Mouse (Mus musculus) liver, embryonic 14.5 days (tissue): Measurements from ENCODE around the gene Prom2. TPM values are rescaled to one million over a fixed set of nuclear protein-coding genes. Genes with fewer than 3 reads are reported as not detected.

Source experiments
- ATAC-seq: fragments of 200-750 bp; cut with Nextera tagmentation; 2 replicates; pipeline ENCODE4 v1.8.0; 2017; ENCODE audit warnings: moderate number of reproducible peaks, mild to moderate bottlenecking, moderate library complexity; ENCODE audit not compliant: insufficient read depth
- DNase-seq, 3 experiments: peaks; one replicate each; pipeline ENCODE4 v3.0.0-alpha.2; 2012 to 2013; ENCODE audit warnings: low read depth in 3 of 3, low spot score in 3 of 3
- H3K27ac ChIP-seq: fragments of 300-500 bp; sonication (generic); 2 replicates; pipeline ENCODE4 v1.5.1; 2014; ENCODE audit warnings: moderate library complexity, mild to moderate bottlenecking, control low read depth, inconsistent platforms
- H3K27me3 ChIP-seq: fragments of 300-500 bp; sonication (generic); 2 replicates; pipeline ENCODE4 v1.6.1; 2014; ENCODE audit warnings: mild to moderate bottlenecking, low read length, moderate library complexity; ENCODE audit not compliant: control insufficient read depth, insufficient read depth
- H3K36me3 ChIP-seq: fragments of 300-500 bp; sonication (generic); replicated peaks from 2 replicates; pipeline ENCODE4 v1.6.1; 2014; ENCODE audit warnings: low read depth; ENCODE audit not compliant: control insufficient read depth, insufficient read depth
- H3K4me1 ChIP-seq, 2 experiments: fragments of 200-500 bp in 1 of 2; fragments of 300-500 bp in 1 of 2; sonication (generic) in 1 of 2; replicated peaks; 2 replicates each; pipeline ENCODE4 v1.6.1; 2012 to 2014; ENCODE audit warnings: antibody characterized with exemption in 1 of 2, inconsistent platforms in 1 of 2, low read length in 1 of 2; ENCODE audit not compliant: control insufficient read depth in 2 of 2, insufficient read depth in 2 of 2
- H3K4me2 ChIP-seq: fragments of 300-500 bp; sonication (generic); 2 replicates; pipeline ENCODE4 v1.6.1; 2014; ENCODE audit warnings: low read depth, mild to moderate bottlenecking, control low read depth, moderate library complexity
- H3K4me3 ChIP-seq, 2 experiments: fragments of 200-500 bp in 1 of 2; fragments of 300-500 bp in 1 of 2; sonication (generic) in 1 of 2; 2 replicates each; pipeline ENCODE4 v1.5.1; 2012 to 2014; ENCODE audit warnings: low read depth in 2 of 2, low read length in 2 of 2, mild to moderate bottlenecking in 2 of 2, control low read depth in 1 of 2, inconsistent platforms in 1 of 2, moderate library complexity in 1 of 2; ENCODE audit not compliant: insufficient read depth in 1 of 2
- H3K9ac ChIP-seq: fragments of 300-500 bp; sonication (generic); replicated peaks from 2 replicates; pipeline ENCODE4 v1.6.1; 2014; ENCODE audit warnings: mild to moderate bottlenecking, control low read depth, moderate library complexity
- H3K9me3 ChIP-seq: fragments of 300-500 bp; sonication (generic); 2 replicates; pipeline ENCODE4 v1.6.1; 2016; ENCODE audit warnings: low read length, mixed read lengths; ENCODE audit not compliant: control insufficient read depth
- CTCF ChIP-seq: IDR thresholded peaks from 2 replicates; pipeline ENCODE4 v1.5.1; 2016; ENCODE audit warnings: antibody characterized with exemption, low read depth, control low read depth
- EP300 ChIP-seq: IDR thresholded peaks from 2 replicates; pipeline ENCODE4 v1.6.1; 2016; ENCODE audit warnings: antibody characterized with exemption, low read depth
- WGBS: fragments of 180-500 bp; shearing (Covaris S2); extraction: QIAGEN DNeasy Blood & Tissue Kit; methylation state at CpG from one replicate; pipeline ENCODE4 v1.1.7; 2014; ENCODE audit not compliant: insufficient replicate concordance; 5-methylcytosine and 5-hydroxymethylcytosine counted together
- polyA plus RNA-seq, 2 experiments: library from polyadenylated mRNA; depleted of rRNA in 1 of 2; stranded (reverse) in 1 of 2; unstranded in 1 of 2; fragments of >200 nt; fragmentation: Nextera tagmentation in 1 of 2; extraction: Ambion mirVana in 1 of 2; gene quantifications; 2 replicates each; pipeline versions ENCODE4 v1.2.1 to v1.2.3; 2012 to 2014

The Prom2 gene
- polyA plus RNA-seq, 2 experiments = not detected

DNA sequence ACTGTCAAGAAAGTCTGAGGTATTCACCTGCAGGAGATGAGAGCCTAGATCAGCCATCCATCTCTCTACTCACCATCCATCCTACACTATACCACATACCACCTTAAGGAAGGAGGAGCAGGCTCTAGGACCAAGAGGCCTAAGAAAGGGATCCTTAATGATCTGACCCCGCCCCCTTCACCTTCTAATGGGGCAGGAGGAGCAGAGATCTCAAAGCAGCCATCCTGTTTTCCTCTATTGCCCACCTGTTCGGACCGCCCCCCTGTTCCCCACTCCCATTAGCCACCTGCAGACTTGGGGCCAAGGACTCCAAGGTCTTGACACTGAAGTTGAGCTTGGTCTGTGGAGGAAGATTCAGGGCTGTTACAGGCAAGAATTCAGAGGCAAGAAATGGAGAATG, 10.8 kb downstream of the Prom2 start:
- ATAC-seq (no peak), DNase-seq (no peak)
- no peaks in the 10 kb centered on the region for H3K27me3 ChIP-seq
- H3K27ac ChIP-seq = no peak overlapping the region
- no peaks in the 10 kb centered on the region; a peak in 1 of 4 replicates for H3K4me1 ChIP-seq
- no peak overlapping the region for H3K4me2 ChIP-seq
- no peak overlapping the region for H3K9ac ChIP-seq
- H3K36me3 ChIP-seq = no peaks in the 10 kb centered on the region
- TF ChIP-seq EP300 (no peak), CTCF (no peak)
- 59% methylated on average over 3 of the region's 3 CpGs for WGBS
- no peak overlapping the region for H3K4me3 ChIP-seq
- H3K9me3 ChIP-seq = no peaks in the 10 kb centered on the region

DNA sequence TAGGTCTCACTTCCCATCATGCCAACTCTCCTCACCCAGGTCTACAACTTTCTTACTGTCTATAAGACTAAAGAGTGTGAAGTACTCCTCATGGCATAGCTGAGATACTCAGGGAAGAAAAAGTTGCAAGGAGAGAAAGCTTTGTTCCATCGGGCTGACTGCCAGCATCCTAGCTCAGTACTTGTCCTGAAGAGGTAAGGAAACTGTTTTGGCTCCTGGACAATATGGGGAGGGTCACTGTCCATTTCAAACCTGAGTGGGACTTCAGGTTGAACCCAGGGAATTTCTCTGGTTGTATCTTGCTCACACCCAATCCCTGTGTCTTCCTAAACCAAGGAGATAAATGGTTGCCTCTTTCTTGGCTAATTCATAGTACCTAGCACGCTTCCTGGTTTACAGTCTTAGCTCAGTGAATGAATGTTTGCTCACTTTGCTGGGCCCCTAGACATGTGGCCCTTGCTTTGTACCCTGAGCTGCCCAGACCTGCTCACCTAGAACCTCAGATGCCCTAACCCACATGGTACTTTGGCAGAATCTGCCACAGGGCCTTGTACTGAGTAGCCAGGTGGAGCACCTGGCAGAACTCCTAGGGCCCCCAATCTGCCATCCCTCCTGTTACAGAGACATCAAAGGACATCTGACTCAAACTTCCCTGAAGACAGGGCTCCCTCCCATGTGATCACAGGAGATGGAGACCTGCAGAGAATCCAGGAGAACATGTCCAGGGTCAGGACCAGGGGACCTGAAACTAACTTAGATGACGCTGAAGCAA, 16.1 kb downstream of the Prom2 start:
- TF ChIP-seq EP300 (no peak), CTCF (no peak)
- Histone ChIP-seq H3K9ac (no peak overlapping the region), H3K27me3 (peaks cover 6% of the 10 kb centered on the region; the same call in 1 of the 2 replicates), H3K36me3 (no peaks in the 10 kb centered on the region), H3K27ac (no peak overlapping the region), H3K9me3 (no peaks in the 10 kb centered on the region), H3K4me1 (peaks cover 0 to 3% of the 10 kb centered on the region in 2 experiments; a peak in 1 of 4 replicates), H3K4me3 (no peak overlapping the region), H3K4me2 (no peak overlapping the region)
- ATAC-seq (no peak), DNase-seq (no peak)
- 46% methylated on average over 3 of the region's 3 CpGs for WGBS

DNA sequence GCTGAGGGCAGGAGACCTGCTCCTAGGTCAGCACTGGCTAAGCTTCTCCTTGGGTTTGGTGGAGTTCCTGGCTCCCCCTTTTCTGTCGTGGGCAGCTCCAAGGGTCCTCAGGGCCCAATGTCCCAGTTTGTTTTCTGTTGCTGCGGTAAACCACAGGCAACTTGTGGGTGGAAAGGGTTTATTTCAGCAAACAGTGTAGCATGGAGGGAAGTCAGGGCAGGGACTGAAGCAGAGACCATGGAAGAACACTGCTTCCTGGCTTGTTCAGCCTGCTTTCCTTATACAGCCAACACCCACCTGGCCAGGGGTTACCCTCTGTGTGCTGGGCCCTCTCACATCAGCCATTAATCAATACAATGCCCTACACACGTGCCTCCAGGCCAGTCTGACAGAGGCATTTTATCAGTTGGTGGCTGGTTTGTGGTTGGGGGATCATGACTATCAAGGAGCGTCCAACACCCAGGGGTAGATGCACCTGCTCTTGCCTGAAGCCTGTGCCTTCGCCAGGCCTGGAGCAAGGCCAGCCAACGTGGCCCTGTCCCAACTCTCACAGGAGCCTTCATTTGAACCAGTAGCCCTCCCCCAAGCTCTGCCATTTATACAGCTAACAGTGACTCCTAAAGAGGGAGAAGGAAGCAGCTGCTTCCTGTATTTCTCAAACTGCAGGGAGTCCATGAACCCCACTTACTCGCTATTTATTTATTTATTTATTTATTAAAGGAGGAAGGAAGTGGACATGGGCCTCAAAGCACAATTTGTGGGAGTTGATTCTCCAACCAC, 17.1 kb downstream of the Prom2 start:
- ATAC-seq (no peak), DNase-seq (no peak)
- WGBS = 8% methylated on average over 7 of the region's 7 CpGs
- no peak overlapping the region for H3K4me2 ChIP-seq
- no peaks in the 10 kb centered on the region for H3K9me3 ChIP-seq
- H3K4me1 ChIP-seq = peaks cover 0 to 3% of the 10 kb centered on the region in 2 experiments; a peak in 1 of 4 replicates
- no peaks in the 10 kb centered on the region for H3K36me3 ChIP-seq
- H3K4me3 ChIP-seq = no peak overlapping the region
- no peak overlapping the region for H3K27ac ChIP-seq
- TF ChIP-seq EP300 = no peak
- TF ChIP-seq CTCF = no peak
- no peak overlapping the region for H3K9ac ChIP-seq
- H3K27me3 ChIP-seq = peaks cover 6% of the 10 kb centered on the region; the same call in 1 of the 2 replicates

DNA sequence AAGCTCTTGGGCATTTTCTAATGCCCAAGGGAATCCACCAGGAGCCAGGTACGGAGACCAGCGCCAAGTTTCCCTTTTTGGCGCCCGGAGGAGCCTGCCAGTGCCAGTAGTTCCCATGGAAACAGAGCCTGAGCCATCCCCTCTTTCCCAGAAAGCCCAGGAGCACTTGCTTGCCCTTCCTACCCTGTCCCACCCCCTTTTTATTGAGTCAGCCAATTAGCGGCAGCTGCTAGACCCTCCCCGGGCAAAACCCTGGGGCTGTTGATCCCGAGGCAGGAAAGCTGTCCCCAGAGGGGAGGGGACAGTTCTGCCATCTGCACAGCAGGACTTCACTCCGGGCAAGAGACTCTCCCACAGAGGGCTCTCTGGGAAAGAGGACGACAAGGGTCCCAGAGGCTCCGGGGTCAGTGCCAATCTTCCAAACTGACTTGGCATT, 19.2 kb downstream of the Prom2 start, which contains the start of gene Kcnip3:
Gene Kcnip3 (minus strand): TSS at position 89 of the 436 bp plus-strand sequence.
- H3K27ac ChIP-seq = no peak within 1 kb of the TSS
- H3K4me3 ChIP-seq = peak within 1 kb of the TSS in 1 of 2 experiments; percentile 1; a peak in 1 of 4 replicates
- H3K9me3 ChIP-seq = no peaks in the 10 kb centered on the region
- H3K9ac ChIP-seq = no peak within 1 kb of the TSS
- H3K4me1 ChIP-seq = peaks cover 0 to 3% of the 10 kb centered on the region in 2 experiments; a peak in 1 of 4 replicates
- no peaks in the 10 kb centered on the region for H3K36me3 ChIP-seq
- H3K4me2 ChIP-seq = peak within 1 kb of the TSS; percentile 15; the same call in 1 of the 2 replicates
- TF ChIP-seq EP300 (no peak), CTCF (no peak)
- DNase-seq (no peak), ATAC-seq (no peak)
- 23% methylated on average over 10 of the region's 10 CpGs for WGBS
- H3K27me3 ChIP-seq = peaks cover 6% of the 10 kb centered on the region; the same call in 1 of the 2 replicates
